Comparison of ENCODE assay signal across 8 mouse cellular contexts in genomic region chr1:183344886-183345816, GRCm38 (mm10). TPM values are rescaled to one million over a fixed set of nuclear protein-coding genes. Genes with fewer than 3 reads are reported as not detected.
DNase-seq lines count a peak whose midpoint lies in the region; ATAC-seq and TF ChIP-seq lines count a peak whose summit lies in the region.

No protein-coding gene starts in this region.

- no peaks in the 10 kb centered on the region for H3K27me3 ChIP-seq in forebrain, embryonic 13.5 days
- H3K27me3 ChIP-seq in heart, postnatal 0 days (ENCODE audit: control insufficient read depth, insufficient read depth, low read length) = no peaks in the 10 kb centered on the region
- no peaks in the 10 kb centered on the region for H3K27me3 ChIP-seq in liver, embryonic 16.5 days (ENCODE audit: control insufficient read depth, insufficient read depth, low read depth, low read length)
- H3K27me3 ChIP-seq in neural tube, embryonic 12.5 days (replicated peaks) = no peaks in the 10 kb centered on the region
- no peaks in the 10 kb centered on the region for H3K27me3 ChIP-seq in stomach, postnatal 0 days (ENCODE audit: control insufficient read depth, insufficient read depth, low read length)

- TF ChIP-seq CTCF in heart, postnatal 0 days (IDR thresholded peaks at IDR 0.05; ENCODE audit: low read depth) = no peak
- TF ChIP-seq CTCF in stomach, postnatal 0 days (IDR thresholded peaks at IDR 0.05; ENCODE audit: low read depth) = no peak

- H3K36me3 ChIP-seq in forebrain, embryonic 13.5 days (ENCODE audit: poor library complexity, severe bottlenecking) = peaks cover 42% of the 10 kb centered on the region
- H3K36me3 ChIP-seq in heart, postnatal 0 days (replicated peaks; ENCODE audit: control insufficient read depth, insufficient read depth, low read length) = peaks cover 31% of the 10 kb centered on the region
- peaks cover 4% of the 10 kb centered on the region for H3K36me3 ChIP-seq in liver, embryonic 16.5 days (ENCODE audit: control insufficient read depth, insufficient read depth)
- peaks cover 27% of the 10 kb centered on the region for H3K36me3 ChIP-seq in neural tube, embryonic 12.5 days
- peaks cover 11% of the 10 kb centered on the region; the same call in 1 of the 2 replicates for H3K36me3 ChIP-seq in stomach, postnatal 0 days (ENCODE audit: control insufficient read depth, insufficient read depth, low read length)

- peak overlapping the region; percentile 98 for H3K4me3 ChIP-seq in forebrain, embryonic 13.5 days
- H3K4me3 ChIP-seq in heart, postnatal 0 days (ENCODE audit: low read depth, low read length) = peak overlapping the region; percentile 85
- H3K4me3 ChIP-seq in liver, embryonic 16.5 days (ENCODE audit: low read depth, low read length) = peak overlapping the region; percentile 95
- H3K4me3 ChIP-seq in neural tube, embryonic 12.5 days = peak overlapping the region; percentile 91
- H3K4me3 ChIP-seq in stomach, postnatal 0 days (ENCODE audit: low read depth, low read length) = peak overlapping the region; percentile 95

- H3K4me1 ChIP-seq in forebrain, embryonic 13.5 days = peaks cover 15% of the 10 kb centered on the region
- H3K4me1 ChIP-seq in heart, postnatal 0 days (ENCODE audit: control insufficient read depth, insufficient read depth) = no peaks in the 10 kb centered on the region; the same call in 1 of the 2 replicates
- peaks cover 5% of the 10 kb centered on the region for H3K4me1 ChIP-seq in liver, embryonic 16.5 days (ENCODE audit: control insufficient read depth, low read depth, low read length)
- peaks cover 12% of the 10 kb centered on the region for H3K4me1 ChIP-seq in neural tube, embryonic 12.5 days
- no peaks in the 10 kb centered on the region for H3K4me1 ChIP-seq in stomach, postnatal 0 days (replicated peaks; ENCODE audit: control insufficient read depth, insufficient read depth)

- no peak for TF ChIP-seq EP300 in heart, postnatal 0 days (IDR thresholded peaks at IDR 0.05; ENCODE audit: low read depth)
- TF ChIP-seq EP300 in stomach, postnatal 0 days (optimal IDR thresholded peaks at IDR 0.05) = no peak

- H3K4me2 ChIP-seq in forebrain, embryonic 13.5 days = peak overlapping the region; percentile 72
- peak overlapping the region; percentile 77 for H3K4me2 ChIP-seq in heart, postnatal 0 days (ENCODE audit: low read depth, low read length)
- peak overlapping the region; percentile 84 for H3K4me2 ChIP-seq in liver, embryonic 16.5 days (ENCODE audit: low read depth, low read length)
- peak overlapping the region; percentile 92 for H3K4me2 ChIP-seq in neural tube, embryonic 12.5 days (replicated peaks)
- peak overlapping the region; percentile 72 for H3K4me2 ChIP-seq in stomach, postnatal 0 days (replicated peaks; ENCODE audit: low read depth)

- DNase-seq in ES-CJ7 (ENCODE audit: low read depth, low spot score) = peak; percentile 86
- DNase-seq in heart, postnatal 0 days (ENCODE audit: low spot score) = peak; percentile 86
- DNase-seq in kidney, postnatal 4 days = peak; percentile 92 to 93
- peak; percentile 98 for DNase-seq in stomach, postnatal 0 days (ENCODE audit: low spot score)

- H3K9me3 ChIP-seq in forebrain, embryonic 13.5 days (replicated peaks) = no peaks in the 10 kb centered on the region
- no peaks in the 10 kb centered on the region for H3K9me3 ChIP-seq in heart, postnatal 0 days (replicated peaks; ENCODE audit: control insufficient read depth, low read length)
- no peaks in the 10 kb centered on the region for H3K9me3 ChIP-seq in liver, embryonic 16.5 days (replicated peaks; ENCODE audit: control insufficient read depth, low read length)
- no peaks in the 10 kb centered on the region for H3K9me3 ChIP-seq in neural tube, embryonic 12.5 days
- no peaks in the 10 kb centered on the region for H3K9me3 ChIP-seq in stomach, postnatal 0 days (ENCODE audit: control insufficient read depth, low read length)

- H3K27ac ChIP-seq in forebrain, embryonic 13.5 days = peak overlapping the region; percentile 80
- peak overlapping the region; percentile 87 for H3K27ac ChIP-seq in heart, postnatal 0 days (ENCODE audit: low read depth)
- peak overlapping the region; percentile 97 for H3K27ac ChIP-seq in liver, embryonic 16.5 days (ENCODE audit: low read length)
- H3K27ac ChIP-seq in neural tube, embryonic 12.5 days = peak overlapping the region; percentile 47
- peak overlapping the region; percentile 94 for H3K27ac ChIP-seq in stomach, postnatal 0 days (replicated peaks)

- under 1% methylated on average over 71 of the region's 72 CpGs for whole genome bisulfite sequencing in forebrain, embryonic 13.5 days
- WGBS in heart, postnatal 0 days = under 1% methylated on average over 72 of the region's 72 CpGs
- WGBS in liver, embryonic 16.5 days (ENCODE audit: insufficient replicate concordance) = under 1% methylated on average over 72 of the region's 72 CpGs
- under 1% methylated on average over 72 of the region's 72 CpGs for WGBS in neural tube, embryonic 12.5 days
- WGBS in stomach, postnatal 0 days = under 1% methylated on average over 66 of the region's 72 CpGs

- ATAC-seq in cerebellum, adult (ENCODE audit: insufficient number of reproducible peaks, low FRiP score, low TSS enrichment) = peak; percentile 83
- ATAC-seq in forebrain, embryonic 13.5 days = peak; percentile 99
- ATAC-seq in heart, postnatal 0 days (ENCODE audit: insufficient read depth, low read depth) = peak; percentile 99
- peak; percentile 97 for ATAC-seq in liver, embryonic 16.5 days (ENCODE audit: low read depth)
- ATAC-seq in neural tube, embryonic 12.5 days (ENCODE audit: low FRiP score, low read depth) = peak; percentile 98
- peak; percentile 96 for ATAC-seq in stomach, postnatal 0 days (ENCODE audit: low FRiP score, low TSS enrichment)

- peak overlapping the region; percentile 93 for H3K9ac ChIP-seq in forebrain, embryonic 13.5 days
- H3K9ac ChIP-seq in heart, postnatal 0 days (replicated peaks; ENCODE audit: low read depth, low read length) = peak overlapping the region; percentile 87
- peak overlapping the region; percentile 96 for H3K9ac ChIP-seq in liver, embryonic 16.5 days (ENCODE audit: low read depth, low read length)
- H3K9ac ChIP-seq in neural tube, embryonic 12.5 days = peak overlapping the region; percentile 88
- H3K9ac ChIP-seq in stomach, postnatal 0 days (ENCODE audit: low read length) = peak overlapping the region; percentile 95

RNA-seq across cellular contexts. Expression of gene Mia3, which starts 24.2 kb away (rescaled TPM):
- 90.0 and 98.0 TPM in 2 replicates for polyA plus RNA-seq in forebrain, embryonic 13.5 days (2015; fragmentation: Nextera tagmentation; extraction: Ambion mirVana)
- total RNA-seq in heart, postnatal 0 days (2014; rRNA removed; ENCODE audit: low replicate concordance) = 55.1 and 168 TPM in 2 replicates
- 41.3 and 46.0 TPM in 2 replicates for polyA plus RNA-seq in heart, postnatal 0 days (2015; fragmentation: Nextera tagmentation; extraction: Ambion mirVana)
- polyA plus RNA-seq in liver, embryonic 16.5 days (2015; fragmentation: Nextera tagmentation; extraction: Ambion mirVana) = 27.8 and 30.5 TPM in 2 replicates
- polyA plus RNA-seq in neural tube, embryonic 12.5 days (2016; fragmentation: Nextera tagmentation; extraction: Ambion mirVana) = 111 and 125 TPM in 2 replicates
- polyA plus RNA-seq in stomach, postnatal 0 days (2015; fragmentation: Nextera tagmentation; extraction: Ambion mirVana) = 56.9 and 57.1 TPM in 2 replicates

RNA-seq across cellular contexts. Expression of gene Taf1a, which starts 43.6 kb away (rescaled TPM):
- 18.6 and 19.1 TPM in 2 replicates for polyA plus RNA-seq in forebrain, embryonic 13.5 days (2015; fragmentation: Nextera tagmentation; extraction: Ambion mirVana)
- 0.11 and 7.4 TPM in 2 replicates for total RNA-seq in heart, postnatal 0 days (2014; rRNA removed; ENCODE audit: low replicate concordance)
- polyA plus RNA-seq in heart, postnatal 0 days (2015; fragmentation: Nextera tagmentation; extraction: Ambion mirVana) = 8.5 and 9.2 TPM in 2 replicates
- polyA plus RNA-seq in liver, embryonic 16.5 days (2015; fragmentation: Nextera tagmentation; extraction: Ambion mirVana) = 3.9 TPM in 2 replicates
- 17.7 and 18.7 TPM in 2 replicates for polyA plus RNA-seq in neural tube, embryonic 12.5 days (2016; fragmentation: Nextera tagmentation; extraction: Ambion mirVana)
- polyA plus RNA-seq in stomach, postnatal 0 days (2015; fragmentation: Nextera tagmentation; extraction: Ambion mirVana) = 9.9 and 10.8 TPM in 2 replicates

RNA-seq across cellular contexts. Expression of gene Brox, which starts 48.1 kb away (rescaled TPM):
- 78.6 and 81.2 TPM in 2 replicates for polyA plus RNA-seq in forebrain, embryonic 13.5 days (2015; fragmentation: Nextera tagmentation; extraction: Ambion mirVana)
- 41.9 and 43.9 TPM in 2 replicates for total RNA-seq in heart, postnatal 0 days (2014; rRNA removed; ENCODE audit: low replicate concordance)
- polyA plus RNA-seq in heart, postnatal 0 days (2015; fragmentation: Nextera tagmentation; extraction: Ambion mirVana) = 37.4 and 38.3 TPM in 2 replicates
- polyA plus RNA-seq in liver, embryonic 16.5 days (2015; fragmentation: Nextera tagmentation; extraction: Ambion mirVana) = 20.8 and 21.0 TPM in 2 replicates
- 77.8 and 88.5 TPM in 2 replicates for polyA plus RNA-seq in neural tube, embryonic 12.5 days (2016; fragmentation: Nextera tagmentation; extraction: Ambion mirVana)
- polyA plus RNA-seq in stomach, postnatal 0 days (2015; fragmentation: Nextera tagmentation; extraction: Ambion mirVana) = 27.6 and 28.5 TPM in 2 replicates

RNA-seq across cellular contexts. Expression of gene Aida, which starts 48.8 kb away (rescaled TPM):
- polyA plus RNA-seq in forebrain, embryonic 13.5 days (2015; fragmentation: Nextera tagmentation; extraction: Ambion mirVana) = 47.3 and 49.5 TPM in 2 replicates
- total RNA-seq in heart, postnatal 0 days (2014; rRNA removed; ENCODE audit: low replicate concordance) = 15.0 and 26.8 TPM in 2 replicates
- polyA plus RNA-seq in heart, postnatal 0 days (2015; fragmentation: Nextera tagmentation; extraction: Ambion mirVana) = 19.6 and 20.9 TPM in 2 replicates
- polyA plus RNA-seq in liver, embryonic 16.5 days (2015; fragmentation: Nextera tagmentation; extraction: Ambion mirVana) = 14.0 and 14.2 TPM in 2 replicates
- polyA plus RNA-seq in neural tube, embryonic 12.5 days (2016; fragmentation: Nextera tagmentation; extraction: Ambion mirVana) = 57.7 and 68.8 TPM in 2 replicates
- polyA plus RNA-seq in stomach, postnatal 0 days (2015; fragmentation: Nextera tagmentation; extraction: Ambion mirVana) = 21.1 and 22.3 TPM in 2 replicates

Comparison
In these comparisons a context has a peak if more than half of its experiments do, and no peak if none do; other contexts are left out.
1. Peak in every context shown above with its lines: DNase-seq, ATAC-seq, H3K4me3 ChIP-seq and H3K27ac ChIP-seq.
2. H3K27ac ChIP-seq: peak in every context shown above with its lines; median percentile 97 in liver, embryonic 16.5 days; 94 in stomach, postnatal 0 days; 87 in heart, postnatal 0 days; 80 in forebrain, embryonic 13.5 days; 47 in neural tube, embryonic 12.5 days.